Mouse (Mus musculus) C2C12 (cell line): Measurements from ENCODE around the gene Prl7d1.
A peak's percentile ranks its signal among the peaks of the same experiment; 100 is the strongest.

Experiments used
- CTCF ChIP-seq: IDR thresholded peaks from one replicate; pipeline ENCODE4 v1.5.1; 2011; ENCODE audit not compliant: control insufficient read depth, insufficient read depth, insufficient read length
- MAX ChIP-seq: IDR thresholded peaks from one replicate; pipeline ENCODE4 v1.6.1; 2011; ENCODE audit warnings: mild to moderate bottlenecking, control low read depth
- USF1 ChIP-seq: IDR thresholded peaks from one replicate; pipeline ENCODE4 v1.6.1; 2011; ENCODE audit warnings: low read depth, mild to moderate bottlenecking, control low read depth, moderate library complexity

DNA sequence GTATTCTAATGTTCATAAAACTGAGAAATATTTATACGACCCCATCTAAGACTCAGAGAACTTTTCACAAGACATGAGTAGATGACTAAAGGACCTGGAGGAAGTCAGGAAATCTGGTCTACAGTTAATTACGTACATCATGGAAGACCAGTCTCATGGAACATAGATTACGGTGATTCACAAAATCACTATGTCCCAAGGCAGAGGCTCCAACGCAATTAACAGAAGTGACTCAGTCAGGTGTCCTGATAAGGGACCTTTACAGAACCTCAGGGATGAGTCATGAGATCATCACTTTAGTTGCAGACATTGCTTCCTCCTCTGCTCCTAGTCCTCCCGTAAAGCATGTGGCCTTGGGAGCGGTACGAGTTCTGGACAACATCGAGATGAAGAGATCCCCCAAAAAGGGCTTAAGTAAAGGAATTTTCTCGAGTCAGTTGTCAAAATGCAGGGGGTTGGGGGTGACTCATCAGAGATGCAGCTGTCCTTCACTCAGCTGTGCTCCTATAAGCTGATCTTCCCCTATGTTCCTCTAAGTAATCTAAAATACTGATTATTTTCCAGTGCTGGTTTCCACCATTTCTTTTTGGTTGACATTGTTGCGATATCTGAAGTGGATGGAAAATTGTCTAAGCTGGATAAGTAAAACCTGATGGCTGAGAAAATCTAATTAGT, 18.1 kb upstream of the Prl7d1 start:
- no peak for TF ChIP-seq CTCF
- peak; percentile 80 for TF ChIP-seq MAX
- peak; percentile 3 for TF ChIP-seq USF1
